Mouse (Mus musculus) small intestine, adult 2 months (tissue): Measurements from ENCODE around the gene Oosp1.

ENCODE experiments used
- CTCF ChIP-seq: fragments of 200-500 bp; IDR thresholded peaks from 2 replicates; pipeline ENCODE4 v1.5.1; 2012; ENCODE audit warnings: low read depth, mild to moderate bottlenecking, control low read depth, inconsistent platforms, low read length, moderate library complexity, mixed read lengths; ENCODE audit not compliant: insufficient replicate concordance, insufficient read length; ENCODE audit errors: extremely low read depth
- POLR2A ChIP-seq: fragments of 200-500 bp; IDR thresholded peaks from 2 replicates; pipeline ENCODE4 v1.6.1; 2012; ENCODE audit warnings: low read depth, mild to moderate bottlenecking, control low read depth, inconsistent platforms, low read length, moderate library complexity

- no peak for TF ChIP-seq POLR2A
- TF ChIP-seq CTCF: no peak
These were observed 67.4 kb downstream of the Oosp1 start, which contains the start of gene Ms4a2 for GRCm38 (mm10) chr19:11623551-11623950.
